Mouse (Mus musculus) cerebellum, adult 2 months (tissue): ENCODE results near the gene Hpse.

Source experiments
- CTCF ChIP-seq: fragments of 200-500 bp; IDR thresholded peaks from 2 replicates; pipeline ENCODE4 v1.5.1; 2011; ENCODE audit warnings: low read depth, mild to moderate bottlenecking, control low read depth, low read length, moderate library complexity, borderline replicate concordance; ENCODE audit not compliant: insufficient read depth
- POLR2A ChIP-seq: fragments of 200-500 bp; IDR thresholded peaks from 2 replicates; pipeline ENCODE4 v1.6.1; 2011; ENCODE audit warnings: low read length, control low read depth, borderline replicate concordance; ENCODE audit not compliant: insufficient read depth

DNA sequence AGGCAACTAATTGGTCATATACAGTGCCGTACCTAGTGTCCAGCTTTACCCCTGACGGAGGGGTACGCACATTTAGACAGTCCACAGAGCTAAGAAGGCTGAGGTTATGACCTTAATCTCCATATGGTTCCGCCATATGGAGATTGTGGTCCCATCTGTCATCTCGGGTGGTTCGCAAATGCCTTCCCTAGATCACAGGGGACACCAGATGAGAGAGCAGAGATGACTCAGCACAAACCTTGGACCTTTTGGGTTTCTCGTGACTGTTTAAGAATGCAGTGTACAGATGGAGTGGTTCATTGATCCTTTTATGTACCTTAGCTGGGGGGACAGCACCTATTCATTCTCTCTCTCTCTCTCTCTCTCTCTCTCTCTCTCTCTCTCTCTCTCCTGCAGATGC is 33.9 kb upstream of the Hpse start:
- no peak for TF ChIP-seq POLR2A
- TF ChIP-seq CTCF: no peak
